Mouse (Mus musculus): ENCODE measurements around the gene Fstl1. TPM values are rescaled to one million over a fixed set of nuclear protein-coding genes. Genes with fewer than 3 reads are reported as not detected.

The Fstl1 gene
- total RNA-seq (2021), result 10 to 100 TPM; 66.2 to 75.2 TPM

GRCm38 (mm10) chr16:37776860-37777651, at the start of gene Fstl1:
Gene Fstl1, plus strand, starts transcription at chr16:37776873.
- peak; percentile 70 for DNase-seq
- intact Hi-C loops (cut with DNase I), result loop anchor here (10.0 kb wide), 1 partner anchor 72 kb away; no protein-coding TSS in a partner anchor

GRCm38 (mm10) chr16:37728674-37729073, 48.0 kb upstream of the Fstl1 start:
- intact Hi-C loops (cut with DNase I), result no loop called here
- no peak for DNase-seq

- intact Hi-C loops (cut with DNase I), result no loop called here
Measured at GRCm38 (mm10) chr16:37729381-37730150, 47.1 kb upstream of the Fstl1 start.

GRCm38 (mm10) chr16:37730293-37730835, 46.3 kb upstream of the Fstl1 start:
- no peak for DNase-seq
- intact Hi-C loops (cut with DNase I), result no loop called here

More at GRCm38 (mm10) chr16:37729381-37730150, 47.1 kb upstream of the Fstl1 start:
- no peak for DNase-seq

- DNase-seq, result no peak
Measured at GRCm38 (mm10) chr16:37731431-37731830, 45.2 kb upstream of the Fstl1 start.

GRCm38 (mm10) chr16:37732023-37732761, 44.5 kb upstream of the Fstl1 start:
- intact Hi-C loops (cut with DNase I), result no loop called here
- DNase-seq, result no peak

More at GRCm38 (mm10) chr16:37731431-37731830, 45.2 kb upstream of the Fstl1 start:
- intact Hi-C loops (cut with DNase I), result no loop called here

- no peak for DNase-seq
- intact Hi-C loops (cut with DNase I), result no loop called here
Measured at GRCm38 (mm10) chr16:37740076-37740475, 36.6 kb upstream of the Fstl1 start.

- intact Hi-C loops (cut with DNase I), result no loop called here
- no peak for DNase-seq
Measured at GRCm38 (mm10) chr16:37742266-37742665, 34.4 kb upstream of the Fstl1 start.

- intact Hi-C loops (cut with DNase I), result no loop called here
- DNase-seq, result no peak
Measured at GRCm38 (mm10) chr16:37752876-37753275, 23.8 kb upstream of the Fstl1 start.

- intact Hi-C loops (cut with DNase I), result no loop called here
- DNase-seq, result no peak
Measured at GRCm38 (mm10) chr16:37753809-37754208, 22.9 kb upstream of the Fstl1 start.

- no peak for DNase-seq
- intact Hi-C loops (cut with DNase I), result no loop called here
Measured at GRCm38 (mm10) chr16:37754483-37754882, 22.2 kb upstream of the Fstl1 start.

GRCm38 (mm10) chr16:37757223-37757622, 19.4 kb upstream of the Fstl1 start:
- intact Hi-C loops (cut with DNase I), result no loop called here
- DNase-seq, result no peak

GRCm38 (mm10) chr16:37763797-37764196, 12.9 kb upstream of the Fstl1 start:
- intact Hi-C loops (cut with DNase I), result no loop called here
- no peak for DNase-seq

- intact Hi-C loops (cut with DNase I), result loop anchor here (10.0 kb wide), 1 partner anchor 72 kb away; no protein-coding TSS in a partner anchor
- no peak for DNase-seq
Measured at GRCm38 (mm10) chr16:37776166-37776859, 360 bp upstream of the Fstl1 start.

- no peak for DNase-seq
- intact Hi-C loops (cut with DNase I), result loop anchor here (10.0 kb wide), 1 partner anchor 73 kb away; no protein-coding TSS in a partner anchor
Measured at GRCm38 (mm10) chr16:37777796-37778475, 1.3 kb downstream of the Fstl1 start.

- DNase-seq, result no peak
- intact Hi-C loops (cut with DNase I), result loop anchor here (10.0 kb wide), 1 partner anchor 74 kb away; no protein-coding TSS in a partner anchor
Measured at GRCm38 (mm10) chr16:37778529-37778928, 1.9 kb downstream of the Fstl1 start.

GRCm38 (mm10) chr16:37779651-37780280, 3.1 kb downstream of the Fstl1 start:
- intact Hi-C loops (cut with DNase I), result loop anchor here (10.0 kb wide), 1 partner anchor 75 kb away; no protein-coding TSS in a partner anchor
- DNase-seq, result no peak

- intact Hi-C loops (cut with DNase I), result no loop called here
- no peak for DNase-seq
Measured at GRCm38 (mm10) chr16:37780386-37780785, 3.7 kb downstream of the Fstl1 start.

GRCm38 (mm10) chr16:37780911-37781310, 4.2 kb downstream of the Fstl1 start:
- intact Hi-C loops (cut with DNase I), result no loop called here
- DNase-seq, result no peak
